Mouse (Mus musculus): ENCODE measurements around the gene Dcaf6.

GRCm38 (mm10) chr1:165302455-165303208 is 157.6 kb downstream of the Dcaf6 start:
- TF ChIP-seq POLR2A (IDR thresholded peaks at IDR 0.05; ENCODE audit: borderline replicate concordance, control insufficient read depth, low read depth, low read length) (no peak), CTCF (IDR thresholded peaks at IDR 0.05; ENCODE audit: control insufficient read depth, insufficient read depth, low read length) (no peak)

All from bone marrow, adult 2 months (tissue).